Mouse (Mus musculus) monocyte, adult 5-6 weeks (primary cell): ENCODE data around the gene Bnip3. TPM values are rescaled to one million over a fixed set of nuclear protein-coding genes. Genes with fewer than 3 reads are reported as not detected.

Experiments used
- ATAC-seq: fragments of 153-309, 156-312 bp; replicated peaks from 2 replicates; pipeline ENCODE4 v1.8.0; 2017; ENCODE audit warnings: mild to moderate bottlenecking; ENCODE audit not compliant: low TSS enrichment, insufficient number of reproducible peaks, severe bottlenecking, poor library complexity, low FRiP score
- total RNA-seq: library from RNA; stranded (forward); fragments of 200-1000, 200-491, 200-594 nt; gene quantifications from 3 replicates; pipeline ENCODE4 v1.2.3, GENCODE M21; 2017

Gene Bnip3
- total RNA-seq, 1 experiment from 2014 or later = 10.1 TPM

DNA sequence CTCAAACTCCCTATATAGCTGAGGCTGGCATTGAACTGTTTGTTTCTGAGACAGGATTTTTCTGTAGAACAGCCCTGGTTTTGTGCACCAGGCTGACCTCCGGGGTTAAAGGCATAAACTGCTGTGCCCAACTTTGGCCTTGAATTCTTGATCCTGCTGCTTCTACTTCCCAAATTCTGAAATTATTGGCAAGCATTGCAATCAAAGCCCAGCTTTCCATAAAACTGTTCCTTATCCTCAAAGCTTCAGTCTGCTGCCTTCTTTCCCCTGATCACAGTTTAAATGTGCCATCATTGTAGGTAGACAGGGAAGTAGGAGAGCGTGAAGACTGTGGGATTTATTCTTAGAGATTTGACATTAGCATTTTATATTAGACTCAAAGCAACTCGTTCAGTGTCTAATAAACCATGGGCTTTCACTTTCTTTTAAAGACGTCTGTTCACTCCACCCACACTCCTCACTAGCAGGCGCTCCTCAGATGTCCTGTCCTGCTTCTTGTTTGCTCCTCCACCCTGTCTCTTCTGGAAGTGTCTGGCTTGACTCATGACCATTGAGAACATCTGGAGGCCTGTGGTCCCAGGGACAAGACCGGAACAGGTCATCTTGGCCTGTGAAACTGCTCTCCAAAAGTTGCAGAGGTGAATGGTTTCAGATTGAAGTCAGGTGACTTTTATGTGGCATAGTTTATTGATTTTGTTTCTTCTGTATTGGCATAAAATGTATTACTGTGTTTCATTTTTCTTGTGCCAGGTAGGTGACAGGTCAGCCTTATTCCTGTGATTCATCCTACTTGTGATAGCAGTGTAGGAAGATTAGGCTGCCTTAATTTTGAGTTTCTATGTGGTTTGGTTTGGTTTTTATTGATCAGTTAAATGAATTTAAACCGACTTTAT, 61.0 kb downstream of the Bnip3 start:
- no peak for ATAC-seq

GRCm38 (mm10) chr7:138847316-138848027, 61.8 kb downstream of the Bnip3 start:
- ATAC-seq = no peak

GRCm38 (mm10) chr7:138846502-138846991, 62.8 kb downstream of the Bnip3 start:
- ATAC-seq = no peak

- peak; percentile 79 for ATAC-seq
Observed at GRCm38 (mm10) chr7:138845544-138846391, 63.6 kb downstream of the Bnip3 start, which contains the start of the genes Ppp2r2d and Mapk1ip1. Gene Ppp2r2d, plus strand, starts transcription at chr7:138846079. Gene Mapk1ip1, minus strand, starts transcription at chr7:138846273.

GRCm38 (mm10) chr7:138845111-138845510, 64.2 kb downstream of the Bnip3 start:
- ATAC-seq = no peak

DNA sequence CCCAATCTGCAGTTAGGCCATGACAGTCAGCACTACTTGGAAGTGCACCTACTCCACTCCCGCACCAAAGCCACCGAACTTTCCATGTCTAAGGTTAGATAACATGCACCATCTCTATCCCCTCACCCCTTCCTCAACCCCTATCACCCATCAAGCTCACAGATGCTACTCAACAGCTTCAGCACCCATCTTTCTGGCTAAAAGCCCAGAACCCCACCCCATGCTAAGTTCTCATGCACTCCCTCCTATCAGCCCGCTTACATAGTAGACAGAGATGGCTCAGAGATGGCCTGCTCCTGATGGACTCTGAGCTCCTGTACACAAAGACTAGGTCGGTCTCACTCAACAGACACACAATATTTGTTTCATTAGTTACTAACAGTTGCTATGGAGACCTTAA, 65.9 kb downstream of the Bnip3 start:
- no peak for ATAC-seq

GRCm38 (mm10) chr7:138841436-138842151, 67.7 kb downstream of the Bnip3 start:
- no peak for ATAC-seq

Other genes with a start within 250 kb of the Bnip3 start
- 39.1 to 56.7 TPM (median 53.9 TPM) in 3 replicates for gene Ppp2r2d, start 63.4 kb downstream of the Bnip3 start, total RNA-seq
- gene Mapk1ip1, start 63.2 kb downstream of the Bnip3 start, total RNA-seq = 6.5 to 17.5 TPM (median 11.3 TPM) in 3 replicates
- gene Jakmip3, start 31.2 kb upstream of the Bnip3 start, total RNA-seq = not detected in 3 replicates
- 0.32 TPM in 1 of 3 replicates, not detected in the others for gene Dpysl4, start 176.5 kb upstream of the Bnip3 start, total RNA-seq